Mouse (Mus musculus): ENCODE measurements at regions not wholly inside any gene's neighbourhood (a gene's known extent, or its start where the extent isn't known, plus 50 kb on each side); places are given as distances from the start of the nearest gene placed in this dataset.

DNA sequence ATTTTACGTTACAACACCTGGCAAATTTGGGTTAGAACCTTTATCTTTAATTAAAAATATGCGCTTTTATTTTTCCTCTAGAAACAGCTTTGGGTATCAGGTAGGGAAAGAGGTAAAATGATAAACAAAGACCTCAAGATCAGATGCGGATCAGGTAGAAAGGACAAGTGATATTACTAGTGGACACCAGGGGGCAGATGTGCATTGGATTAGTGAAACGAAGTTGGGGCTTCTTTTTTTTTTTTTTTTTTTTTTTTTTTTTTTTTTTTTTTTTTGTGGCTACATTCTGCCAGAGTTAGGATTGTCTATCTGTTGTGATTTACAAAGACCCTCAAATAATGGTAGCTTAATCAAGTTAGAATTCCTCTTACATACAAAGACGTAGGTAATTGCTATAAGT is 153.8 kb downstream of the Cd109 start:
- Histone ChIP-seq H3K4me1 (replicated peaks; ENCODE audit: insufficient read depth, low read length) (no peaks in the 10 kb centered on the region), H3K9me3 (replicated peaks; ENCODE audit: low read length) (no peaks in the 10 kb centered on the region), H3K9ac (ENCODE audit: low read depth, low read length) (no peak overlapping the region), H3K4me2 (ENCODE audit: low read length) (no peak overlapping the region), H3K4me3 (replicated peaks; ENCODE audit: low read depth, low read length) (no peak overlapping the region), H3K36me3 (ENCODE audit: insufficient read depth, low read length) (no peaks in the 10 kb centered on the region), H3K27ac (no peak overlapping the region), H3K27me3 (ENCODE audit: insufficient read depth, low read length) (no peaks in the 10 kb centered on the region)
- WGBS = 34% methylated on average over 5 of the region's 5 CpGs
- ATAC-seq (replicated peaks; ENCODE audit: low FRiP score, low read depth) (no peak), DNase-seq (ENCODE audit: low spot score) (peak; percentile 82)
- TF ChIP-seq CTCF (IDR thresholded peaks at IDR 0.05; ENCODE audit: low read depth) = peak; percentile 77

DNA sequence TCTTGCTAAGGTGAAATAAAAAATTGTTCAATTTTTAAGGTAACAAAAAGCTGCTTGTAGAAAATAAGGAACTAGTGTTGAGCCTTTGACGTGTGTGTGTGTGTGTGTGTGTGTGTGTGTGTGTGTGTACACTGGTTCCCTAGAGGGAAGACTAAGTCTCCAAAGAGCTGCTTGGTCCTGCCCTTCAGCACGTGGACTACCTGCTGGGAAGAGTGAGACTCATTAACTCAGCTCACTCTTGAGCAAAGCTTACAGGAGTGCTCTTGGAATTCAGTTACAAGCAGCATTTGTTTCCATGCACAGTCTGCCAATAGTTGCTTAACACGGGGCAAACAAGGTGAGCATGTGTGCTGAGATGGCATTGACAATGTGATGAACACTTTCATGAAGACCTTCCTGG is 158.6 kb downstream of the Cd109 start:
- no peak for ATAC-seq (replicated peaks; ENCODE audit: low FRiP score, low read depth)
- Histone ChIP-seq H3K9ac (ENCODE audit: low read depth, low read length) (no peak overlapping the region), H3K36me3 (ENCODE audit: insufficient read depth, low read length) (no peaks in the 10 kb centered on the region), H3K27me3 (ENCODE audit: insufficient read depth, low read length) (no peaks in the 10 kb centered on the region), H3K4me1 (replicated peaks; ENCODE audit: insufficient read depth, low read length) (no peaks in the 10 kb centered on the region), H3K4me3 (replicated peaks; ENCODE audit: low read depth, low read length) (no peak overlapping the region), H3K4me2 (ENCODE audit: low read length) (no peak overlapping the region), H3K27ac (no peak overlapping the region), H3K9me3 (replicated peaks; ENCODE audit: low read length) (no peaks in the 10 kb centered on the region)
- TF ChIP-seq CTCF (IDR thresholded peaks at IDR 0.05; ENCODE audit: low read depth) = no peak
- 62% methylated on average over 3 of the region's 3 CpGs for WGBS
- DNase-seq (ENCODE audit: low spot score) = no peak

DNA sequence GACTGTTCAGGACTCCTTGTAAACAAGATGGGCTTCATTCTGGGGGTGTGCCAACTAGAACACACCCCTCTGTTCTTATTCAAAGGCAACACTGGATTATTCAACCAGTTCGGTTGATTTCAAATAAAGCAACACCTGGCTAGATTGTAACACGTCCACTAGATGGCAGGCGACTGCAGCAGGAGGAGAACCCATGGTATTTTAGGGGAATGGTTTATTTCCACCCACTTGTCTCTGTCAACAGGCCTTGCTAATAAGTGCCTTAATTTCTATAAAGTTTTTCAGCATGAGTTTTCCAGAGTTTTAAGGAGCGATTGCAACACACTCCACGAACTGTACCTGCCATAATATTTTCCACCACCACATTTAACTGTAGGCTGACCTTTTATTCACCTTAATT is 160.1 kb downstream of the Cd109 start:
- no peaks in the 10 kb centered on the region for H3K4me1 ChIP-seq (replicated peaks; ENCODE audit: insufficient read depth, low read length)
- no peaks in the 10 kb centered on the region for H3K27me3 ChIP-seq (ENCODE audit: insufficient read depth, low read length)
- H3K9ac ChIP-seq (ENCODE audit: low read depth, low read length) = no peak overlapping the region
- DNase-seq (ENCODE audit: low spot score) = peak; percentile 89
- peak; percentile 17; the same call in 1 of the 2 replicates for ATAC-seq (replicated peaks; ENCODE audit: low FRiP score, low read depth)
- no peaks in the 10 kb centered on the region for H3K36me3 ChIP-seq (ENCODE audit: insufficient read depth, low read length)
- 17% methylated on average over 5 of the region's 5 CpGs for WGBS
- no peaks in the 10 kb centered on the region for H3K9me3 ChIP-seq (replicated peaks; ENCODE audit: low read length)
- peak; percentile 91 for TF ChIP-seq CTCF (IDR thresholded peaks at IDR 0.05; ENCODE audit: low read depth)
- H3K4me3 ChIP-seq (replicated peaks; ENCODE audit: low read depth, low read length) = no peak overlapping the region
- H3K4me2 ChIP-seq (ENCODE audit: low read length) = no peak overlapping the region
- no peak overlapping the region for H3K27ac ChIP-seq

DNA sequence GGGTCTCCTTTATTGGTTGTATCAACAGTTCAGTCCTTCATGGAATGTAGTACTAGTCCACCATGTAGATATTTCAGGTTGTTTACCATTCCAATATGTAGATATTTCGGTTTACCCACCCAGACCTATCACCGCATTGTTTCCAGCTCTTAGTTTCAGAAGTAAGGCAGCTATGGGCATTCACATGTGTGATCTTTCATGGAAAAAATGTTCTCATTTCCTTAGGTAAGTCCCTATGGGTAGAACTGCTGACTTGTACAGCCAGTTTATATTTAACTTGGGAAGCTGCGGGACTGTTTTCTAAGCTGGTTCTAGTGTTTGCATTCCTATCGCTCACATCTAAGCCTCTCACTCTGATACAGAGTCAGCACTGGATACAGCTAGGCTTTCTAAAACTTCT is 165.2 kb downstream of the Cd109 start:
- Histone ChIP-seq H3K36me3 (ENCODE audit: insufficient read depth, low read length) (no peaks in the 10 kb centered on the region), H3K9ac (ENCODE audit: low read depth, low read length) (no peak overlapping the region), H3K4me2 (ENCODE audit: low read length) (no peak overlapping the region), H3K4me3 (replicated peaks; ENCODE audit: low read depth, low read length) (no peak overlapping the region), H3K27ac (no peak overlapping the region), H3K27me3 (ENCODE audit: insufficient read depth, low read length) (no peaks in the 10 kb centered on the region), H3K4me1 (replicated peaks; ENCODE audit: insufficient read depth, low read length) (no peaks in the 10 kb centered on the region), H3K9me3 (replicated peaks; ENCODE audit: low read length) (no peaks in the 10 kb centered on the region)
- no peak for ATAC-seq (replicated peaks; ENCODE audit: low FRiP score, low read depth)
- DNase-seq (ENCODE audit: low spot score) = no peak
- no peak for TF ChIP-seq CTCF (IDR thresholded peaks at IDR 0.05; ENCODE audit: low read depth)
- WGBS = 69% methylated on average over 4 of the region's 4 CpGs

DNA sequence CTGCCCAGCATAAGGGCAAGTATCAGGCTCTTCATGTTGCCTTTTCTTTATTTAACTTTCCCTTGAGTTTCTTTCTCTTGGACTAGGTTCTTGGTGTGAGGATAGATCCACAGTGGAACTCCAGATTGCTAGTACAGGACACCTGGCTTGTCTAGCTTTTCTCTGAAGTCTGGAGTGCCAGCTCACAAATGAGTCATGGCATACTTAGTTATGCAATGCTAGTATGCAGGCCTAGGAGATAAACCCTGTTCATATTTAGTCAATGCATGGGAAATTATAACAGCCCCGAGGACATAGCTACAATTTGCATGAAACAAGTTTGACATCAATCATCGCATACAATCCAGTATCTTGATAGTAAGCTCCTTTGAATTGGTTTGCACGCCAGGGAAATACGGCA is 167.0 kb downstream of the Cd109 start:
- Histone ChIP-seq H3K9me3 (replicated peaks; ENCODE audit: low read length) (no peaks in the 10 kb centered on the region), H3K27ac (no peak overlapping the region), H3K4me3 (replicated peaks; ENCODE audit: low read depth, low read length) (no peak overlapping the region), H3K36me3 (ENCODE audit: insufficient read depth, low read length) (no peaks in the 10 kb centered on the region), H3K27me3 (ENCODE audit: insufficient read depth, low read length) (no peaks in the 10 kb centered on the region), H3K4me1 (replicated peaks; ENCODE audit: insufficient read depth, low read length) (no peaks in the 10 kb centered on the region), H3K9ac (ENCODE audit: low read depth, low read length) (no peak overlapping the region), H3K4me2 (ENCODE audit: low read length) (no peak overlapping the region)
- TF ChIP-seq CTCF (IDR thresholded peaks at IDR 0.05; ENCODE audit: low read depth) = no peak
- ATAC-seq (replicated peaks; ENCODE audit: low FRiP score, low read depth) (no peak), DNase-seq (ENCODE audit: low spot score) (no peak)
- 88% methylated on average over 4 of the region's 4 CpGs for WGBS

DNA sequence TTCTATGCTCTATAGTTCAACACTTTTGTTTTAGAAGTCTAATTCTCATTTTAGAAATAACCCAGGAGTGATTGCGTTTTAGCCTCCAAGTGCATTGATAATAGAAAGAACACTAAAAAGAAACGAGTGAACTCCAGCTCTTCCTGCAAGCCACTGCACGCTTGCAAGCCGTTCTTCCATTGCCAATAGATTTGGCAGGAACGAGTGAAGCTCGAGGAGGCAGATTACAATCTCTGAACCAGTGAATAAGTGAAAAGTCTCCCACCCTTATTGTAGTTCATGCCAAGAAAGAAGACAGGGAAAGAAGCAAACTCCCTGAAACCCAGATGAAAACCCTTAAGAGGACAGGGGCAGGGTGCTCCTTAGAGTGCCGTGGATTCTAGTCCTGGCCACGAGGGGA is 167.5 kb downstream of the Cd109 start:
- Histone ChIP-seq H3K4me2 (ENCODE audit: low read length) (no peak overlapping the region), H3K27ac (no peak overlapping the region), H3K27me3 (ENCODE audit: insufficient read depth, low read length) (no peaks in the 10 kb centered on the region), H3K9me3 (replicated peaks; ENCODE audit: low read length) (no peaks in the 10 kb centered on the region), H3K9ac (ENCODE audit: low read depth, low read length) (no peak overlapping the region), H3K4me1 (replicated peaks; ENCODE audit: insufficient read depth, low read length) (no peaks in the 10 kb centered on the region), H3K4me3 (replicated peaks; ENCODE audit: low read depth, low read length) (no peak overlapping the region), H3K36me3 (ENCODE audit: insufficient read depth, low read length) (no peaks in the 10 kb centered on the region)
- no peak for TF ChIP-seq CTCF (IDR thresholded peaks at IDR 0.05; ENCODE audit: low read depth)
- no peak for DNase-seq (ENCODE audit: low spot score)
- WGBS = 63% methylated on average over 8 of the region's 8 CpGs
- ATAC-seq (replicated peaks; ENCODE audit: low FRiP score, low read depth) = no peak

DNA sequence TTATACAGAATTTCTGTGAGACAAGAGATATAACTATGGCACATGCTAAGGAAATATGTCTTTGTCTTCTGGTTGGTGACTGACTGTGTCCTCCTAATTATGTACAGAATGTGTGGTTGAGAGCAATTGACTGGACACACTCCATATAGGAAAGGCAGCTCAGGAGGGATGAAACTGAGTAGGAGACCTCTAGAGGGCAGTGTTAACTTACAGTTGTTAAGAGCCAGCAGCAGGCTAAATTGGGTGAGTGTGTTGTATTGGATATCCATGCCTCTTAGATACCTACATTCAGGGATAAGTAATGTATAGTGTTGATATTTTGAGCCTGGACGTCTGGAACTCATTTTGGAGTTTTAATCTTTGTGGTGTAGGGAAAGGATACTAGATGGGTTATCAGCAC is 172.5 kb downstream of the Cd109 start:
- TF ChIP-seq CTCF (IDR thresholded peaks at IDR 0.05; ENCODE audit: low read depth) = peak; percentile 87
- Histone ChIP-seq H3K9ac (ENCODE audit: low read depth, low read length) (no peak overlapping the region), H3K36me3 (ENCODE audit: insufficient read depth, low read length) (no peaks in the 10 kb centered on the region), H3K27ac (no peak overlapping the region), H3K4me3 (replicated peaks; ENCODE audit: low read depth, low read length) (no peak overlapping the region), H3K4me1 (replicated peaks; ENCODE audit: insufficient read depth, low read length) (no peaks in the 10 kb centered on the region), H3K27me3 (ENCODE audit: insufficient read depth, low read length) (no peaks in the 10 kb centered on the region), H3K4me2 (ENCODE audit: low read length) (no peak overlapping the region), H3K9me3 (replicated peaks; ENCODE audit: low read length) (no peaks in the 10 kb centered on the region)
- peak; percentile 94 for DNase-seq (ENCODE audit: low spot score)
- 0 out of 2 replicates have a peak, but pooled peaks have one; percentile 54 for ATAC-seq (replicated peaks; ENCODE audit: low FRiP score, low read depth)
- 0% methylated on average over 1 of the region's 1 CpGs for WGBS

Measured in kidney, postnatal 0 days (tissue).